Mouse (Mus musculus) CD8-positive naive resting alpha-beta T cell, adult 2 months (primary cell): ENCODE measurements around the gene Sparcl1.

Experiments
- DNase-seq, 2 experiments: peaks; one replicate each; pipeline ENCODE4 v3.0.0; 2022; ENCODE audit warnings: low read depth in 2 of 2, low spot score in 2 of 2

Sparcl1 gene

DNA sequence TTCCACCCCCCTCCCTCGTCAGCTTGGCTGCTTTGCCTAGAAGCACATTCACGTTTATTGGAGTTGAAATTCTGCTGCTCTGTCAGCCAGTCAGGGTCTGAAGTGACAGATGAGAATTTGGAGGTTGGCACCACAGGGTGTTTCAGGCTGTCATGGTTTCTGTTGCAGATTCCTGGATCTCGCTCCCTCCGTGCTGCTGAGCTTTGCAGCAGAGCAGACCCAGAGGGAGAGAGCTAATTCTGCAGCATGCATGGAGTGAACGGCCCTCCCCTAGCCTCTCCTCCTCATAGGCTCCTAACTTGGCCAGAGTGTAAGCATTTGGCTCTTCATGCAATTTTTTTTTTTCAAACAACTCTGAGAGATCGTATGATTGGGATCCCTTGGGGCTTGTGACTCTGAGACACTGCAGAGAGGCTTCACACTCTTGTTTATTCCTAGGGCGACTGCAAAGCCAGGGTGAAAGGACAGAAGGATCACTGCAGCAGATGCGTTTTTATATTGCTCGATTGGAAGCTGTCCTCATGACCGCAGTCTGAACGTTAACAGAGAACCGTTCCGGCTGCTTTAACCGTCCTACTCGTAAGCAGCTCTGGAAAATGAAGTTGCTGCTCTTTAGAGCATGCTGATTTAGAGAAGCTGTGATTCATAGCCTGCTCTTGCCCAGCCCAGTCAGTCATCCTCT lies at the start of gene Sparcl1:
TSS of gene Sparcl1 (minus strand) at position 243 of the 682 bp plus-strand sequence.
- no peak for DNase-seq

GRCm38 (mm10) chr5:104161390-104161789 lies 47.9 kb upstream of the Sparcl1 start:
- DNase-seq, result no peak

GRCm38 (mm10) chr5:104160581-104160980 lies 47.0 kb upstream of the Sparcl1 start:
- no peak for DNase-seq

- no peak for DNase-seq
Observed at GRCm38 (mm10) chr5:104158332-104159052, 45.0 kb upstream of the Sparcl1 start.

- DNase-seq, result no peak
Observed at GRCm38 (mm10) chr5:104157701-104158100, 44.2 kb upstream of the Sparcl1 start.

GRCm38 (mm10) chr5:104150196-104150595 lies 36.7 kb upstream of the Sparcl1 start:
- no peak for DNase-seq

DNA sequence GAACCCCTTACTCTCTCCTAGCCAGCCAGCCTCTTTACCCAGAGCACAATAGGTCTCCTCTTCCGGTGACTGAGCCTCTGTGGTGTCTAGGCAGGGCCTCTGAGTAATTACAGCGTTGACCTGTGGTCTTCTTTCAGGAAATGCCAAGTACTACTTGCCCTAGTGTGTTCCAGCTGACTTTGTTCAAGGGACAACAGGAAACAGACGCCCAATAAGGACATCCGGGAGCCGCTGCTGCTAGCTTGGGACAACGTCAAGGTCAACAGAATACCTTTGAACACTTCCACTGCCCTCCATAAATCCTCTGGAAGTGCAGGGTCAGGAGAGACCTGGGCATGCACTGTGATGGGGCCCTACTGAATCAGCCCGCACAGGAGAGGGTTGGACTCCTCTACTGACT lies 35.8 kb upstream of the Sparcl1 start:
- DNase-seq, result no peak

- no peak for DNase-seq
Observed at GRCm38 (mm10) chr5:104144057-104144456, 30.5 kb upstream of the Sparcl1 start.

GRCm38 (mm10) chr5:104141067-104141466 lies 27.5 kb upstream of the Sparcl1 start:
- DNase-seq, result no peak

DNA sequence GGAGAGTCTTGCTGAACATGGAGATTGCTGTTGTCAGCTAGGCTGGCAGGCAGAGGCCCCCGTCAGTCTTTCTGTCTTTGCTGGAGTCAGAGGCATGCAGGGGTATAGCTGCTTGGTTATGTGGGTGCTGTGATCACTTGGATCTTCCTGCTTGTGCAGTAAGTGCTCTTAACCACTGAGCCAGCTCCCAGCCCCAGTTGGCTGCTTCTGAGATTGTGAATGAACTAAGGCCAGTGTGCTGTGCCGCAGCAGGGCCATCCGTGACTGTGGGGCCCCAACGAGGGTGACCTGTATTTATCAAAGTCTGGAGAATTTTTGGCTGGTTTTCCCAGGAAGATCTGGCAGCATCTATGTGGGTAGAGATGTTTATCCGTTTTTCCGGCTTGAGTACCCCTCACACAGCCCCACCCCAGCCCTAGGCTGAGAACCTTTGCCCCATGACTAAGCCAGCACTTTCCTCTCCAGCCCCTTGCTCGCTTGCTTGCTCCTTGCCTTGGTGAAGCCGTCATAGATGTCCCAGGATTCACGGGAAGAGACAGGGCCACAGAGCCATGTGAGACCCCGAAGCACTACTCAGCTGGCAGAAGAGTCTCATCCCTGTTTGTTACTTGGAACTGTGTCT lies 24.5 kb upstream of the Sparcl1 start:
- DNase-seq, result no peak

GRCm38 (mm10) chr5:104133752-104134151 lies 20.2 kb upstream of the Sparcl1 start:
- no peak for DNase-seq

- DNase-seq, result no peak
Observed at GRCm38 (mm10) chr5:104131544-104131943, 18.0 kb upstream of the Sparcl1 start.

GRCm38 (mm10) chr5:104130891-104131290 lies 17.4 kb upstream of the Sparcl1 start:
- no peak for DNase-seq

DNA sequence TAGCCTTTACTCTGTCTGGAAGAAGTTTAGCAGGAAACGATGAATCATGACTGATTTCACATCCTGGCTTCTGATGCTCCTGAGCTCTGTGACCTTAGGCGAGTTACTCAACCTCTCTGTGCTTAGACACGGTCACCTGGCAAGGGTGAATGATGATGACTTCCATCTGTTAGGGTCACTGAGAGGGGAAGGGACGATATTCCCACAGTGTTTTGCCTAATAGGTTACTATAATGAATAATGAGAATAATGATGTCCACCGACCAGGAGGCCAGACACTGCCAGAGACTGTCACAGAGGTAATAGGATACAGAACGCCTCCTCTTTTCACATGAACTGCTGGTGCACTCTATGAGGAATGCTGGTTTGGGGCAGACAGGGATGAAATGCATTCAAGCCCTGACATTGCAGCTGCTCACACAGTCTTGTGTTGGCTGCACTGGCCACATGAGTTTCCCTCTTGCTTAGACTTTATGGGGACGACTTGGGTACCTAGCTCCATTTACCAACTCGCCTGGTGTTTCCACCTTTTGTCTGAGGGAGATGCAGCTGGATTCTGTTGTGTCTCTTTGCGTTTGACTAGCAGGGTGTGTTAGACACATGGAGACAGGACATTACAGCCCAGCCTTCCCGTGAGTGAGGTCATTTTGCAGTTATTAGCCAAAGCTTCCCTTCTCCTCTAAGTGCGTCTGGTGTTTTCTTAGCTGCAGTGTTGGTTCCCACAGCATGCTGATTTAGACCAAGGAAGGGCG lies 14.9 kb upstream of the Sparcl1 start:
- no peak for DNase-seq

DNA sequence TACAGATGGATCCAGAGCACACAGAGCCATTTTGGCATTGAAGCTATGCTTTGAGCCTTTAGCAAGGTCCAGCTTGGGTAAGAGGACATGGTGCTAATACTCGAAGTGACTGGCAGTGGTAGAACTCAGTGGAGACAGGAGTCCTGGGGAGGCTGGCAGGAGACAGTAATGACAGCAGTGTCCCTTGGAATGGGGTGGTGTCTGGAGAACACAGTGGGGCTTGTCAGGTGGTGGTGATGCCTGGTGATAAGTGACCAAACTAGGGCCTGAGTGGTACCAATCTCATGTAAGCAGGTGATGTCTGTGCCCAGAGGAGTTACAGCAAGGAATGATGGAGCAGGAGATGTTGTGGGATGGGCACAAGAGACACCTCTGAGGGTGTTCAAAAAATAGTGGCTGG lies 13.8 kb upstream of the Sparcl1 start:
- DNase-seq, result no peak

GRCm38 (mm10) chr5:104126561-104127320 lies 13.2 kb upstream of the Sparcl1 start:
- DNase-seq, result no peak

GRCm38 (mm10) chr5:104124016-104124658 lies 10.6 kb upstream of the Sparcl1 start:
- no peak for DNase-seq

DNA sequence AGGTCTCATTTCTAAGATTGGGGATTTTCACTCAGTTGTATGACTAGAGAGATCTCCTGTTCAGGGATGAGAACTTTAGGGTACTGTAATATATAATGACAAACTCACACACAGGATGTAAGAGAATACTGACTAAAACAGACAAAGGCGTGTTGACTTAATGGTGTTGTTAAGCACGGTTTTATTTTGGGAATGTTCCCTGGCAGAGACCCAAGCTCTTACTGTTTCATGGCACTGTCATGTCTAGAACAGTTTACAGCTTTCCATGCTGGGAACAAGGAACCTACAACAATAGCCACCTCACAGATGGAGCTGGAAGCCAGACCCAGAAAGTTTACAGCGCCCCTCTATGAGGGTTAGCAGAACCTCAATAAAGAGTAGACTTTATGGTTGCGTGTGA lies 2.4 kb upstream of the Sparcl1 start:
- no peak for DNase-seq

- DNase-seq, result no peak
Observed at GRCm38 (mm10) chr5:104115118-104115517, 1.6 kb upstream of the Sparcl1 start.

DNA sequence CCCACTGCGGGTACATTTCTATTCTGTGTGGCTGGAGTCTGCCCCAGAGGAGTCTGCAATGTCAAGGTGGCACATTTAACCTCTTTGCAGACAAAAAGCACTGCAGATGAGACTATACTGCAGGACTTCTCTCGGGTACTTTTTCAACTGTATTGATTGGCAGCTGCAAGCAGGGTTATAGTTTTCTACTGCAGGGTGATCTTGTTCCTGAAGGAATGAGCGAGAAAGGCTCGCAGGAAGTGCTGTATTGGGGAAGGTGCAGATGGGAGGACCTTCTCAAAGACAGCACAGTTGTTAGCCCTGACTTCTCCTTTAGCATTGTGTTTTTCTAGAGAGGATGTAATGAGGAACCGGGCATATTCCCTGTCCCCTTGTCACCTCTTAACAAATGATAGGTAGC lies 1.0 kb downstream of the Sparcl1 start:
- DNase-seq, result no peak
